Mouse (Mus musculus): Measurements from ENCODE around the gene Kirrel3. TPM values are rescaled to one million over a fixed set of nuclear protein-coding genes. Genes with fewer than 3 reads are reported as not detected.

Gene Kirrel3
- polyA plus RNA-seq, 1 experiment from 2014 or later, result 44.4 TPM

DNA sequence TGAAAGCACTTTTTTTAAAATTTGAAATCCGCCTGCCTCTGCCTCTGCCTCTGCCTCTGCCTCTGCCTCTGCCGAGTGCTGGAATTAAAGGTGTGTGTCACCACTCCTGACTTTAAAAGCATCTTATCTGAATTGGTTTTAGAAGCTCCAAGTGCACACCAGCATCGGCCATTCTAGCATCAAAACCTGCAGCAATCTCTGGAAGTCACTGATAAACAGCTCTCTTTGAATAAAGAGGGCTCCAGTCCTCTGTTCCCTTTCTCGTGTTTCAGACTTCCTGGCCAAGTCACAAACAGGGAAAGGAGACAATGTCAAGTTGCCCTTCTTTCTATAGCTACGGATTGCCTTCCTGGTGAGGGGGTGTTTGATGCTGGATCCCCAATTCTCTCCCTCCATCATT is 554.2 kb downstream of the Kirrel3 start:
- Histone ChIP-seq H3K27me3 (ENCODE audit: control insufficient read depth, insufficient read depth, low read length) (no peaks in the 10 kb centered on the region), H3K4me1 (ENCODE audit: control insufficient read depth, insufficient read depth, low read length) (no peaks in the 10 kb centered on the region), H3K9ac (replicated peaks; ENCODE audit: low read depth, low read length) (no peak overlapping the region), H3K4me3 (ENCODE audit: low read depth, low read length) (no peak overlapping the region), H3K27ac (ENCODE audit: low read depth, low read length) (no peak overlapping the region), H3K9me3 (ENCODE audit: control insufficient read depth, low read length) (no peaks in the 10 kb centered on the region; the same call in 1 of the 2 replicates), H3K36me3 (ENCODE audit: control insufficient read depth, insufficient read depth, low read length) (no peaks in the 10 kb centered on the region), H3K4me2 (ENCODE audit: low read depth, low read length) (no peak overlapping the region)
- WGBS, result 82% methylated on average over 5 of the region's 5 CpGs
- no peak for ATAC-seq (ENCODE audit: low read depth)

DNA sequence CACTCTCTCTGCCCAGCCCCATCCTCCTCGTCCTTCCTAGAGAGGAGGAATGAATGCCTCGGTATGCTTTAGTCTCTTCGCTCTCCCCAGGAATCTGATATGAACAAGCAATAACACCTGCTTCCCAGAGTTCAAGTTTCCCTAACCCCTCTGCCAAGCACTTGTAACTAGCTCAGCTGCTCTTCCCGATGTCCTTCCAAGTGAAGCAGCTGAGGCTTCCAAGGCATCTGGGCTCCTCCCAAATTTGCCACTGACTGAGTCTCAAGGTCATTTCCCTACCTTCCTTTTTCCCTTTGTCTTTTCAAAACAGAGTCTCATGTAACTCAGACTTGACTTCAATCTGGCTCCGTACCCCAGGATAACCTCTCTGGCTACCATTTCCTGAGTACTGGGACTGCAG is 555.8 kb downstream of the Kirrel3 start:
- no peak for ATAC-seq (ENCODE audit: low read depth)

DNA sequence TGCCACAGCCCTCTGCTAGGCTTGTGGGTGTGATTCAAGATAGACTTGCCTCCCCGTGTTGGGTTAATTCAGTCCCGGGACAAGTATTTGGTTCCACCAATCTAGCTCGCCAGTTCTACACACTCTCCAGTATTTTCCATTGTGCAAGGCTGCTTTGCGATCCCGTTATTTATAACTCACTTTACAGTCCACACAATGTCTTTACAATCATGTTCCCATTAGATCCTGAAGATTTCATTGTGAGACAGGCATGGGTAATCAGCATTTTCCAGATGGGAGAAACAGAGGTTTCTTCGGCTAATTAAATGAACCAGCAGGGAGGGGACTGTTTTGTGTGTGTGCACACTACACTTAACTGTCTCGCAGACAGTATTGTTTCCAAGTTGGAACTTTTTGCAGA is 557.9 kb downstream of the Kirrel3 start:
- Histone ChIP-seq H3K4me2 (ENCODE audit: low read depth, low read length) (no peak overlapping the region), H3K36me3 (ENCODE audit: control insufficient read depth, insufficient read depth, low read length) (no peaks in the 10 kb centered on the region), H3K27me3 (ENCODE audit: control insufficient read depth, insufficient read depth, low read length) (no peaks in the 10 kb centered on the region), H3K4me1 (ENCODE audit: control insufficient read depth, insufficient read depth, low read length) (no peaks in the 10 kb centered on the region), H3K9ac (replicated peaks; ENCODE audit: low read depth, low read length) (no peak overlapping the region), H3K4me3 (ENCODE audit: low read depth, low read length) (no peak overlapping the region), H3K9me3 (ENCODE audit: control insufficient read depth, low read length) (no peaks in the 10 kb centered on the region), H3K27ac (ENCODE audit: low read depth, low read length) (no peak overlapping the region)
- ATAC-seq (ENCODE audit: low read depth), result peak; percentile 28; the same call in 1 of the 2 replicates
- 14% methylated on average over 7 of the region's 7 CpGs for WGBS

More for the DNA sequence above, 555.8 kb downstream of the Kirrel3 start:
- 76% methylated on average over 5 of the region's 5 CpGs for WGBS
- no peaks in the 10 kb centered on the region; the same call in 1 of the 2 replicates for H3K9me3 ChIP-seq (ENCODE audit: control insufficient read depth, low read length)
- no peaks in the 10 kb centered on the region for H3K4me1 ChIP-seq (ENCODE audit: control insufficient read depth, insufficient read depth, low read length)
- H3K4me3 ChIP-seq (ENCODE audit: low read depth, low read length), result no peak overlapping the region
- no peak overlapping the region for H3K27ac ChIP-seq (ENCODE audit: low read depth, low read length)
- H3K36me3 ChIP-seq (ENCODE audit: control insufficient read depth, insufficient read depth, low read length), result no peaks in the 10 kb centered on the region
- H3K27me3 ChIP-seq (ENCODE audit: control insufficient read depth, insufficient read depth, low read length), result no peaks in the 10 kb centered on the region
- H3K9ac ChIP-seq (replicated peaks; ENCODE audit: low read depth, low read length), result no peak overlapping the region
- H3K4me2 ChIP-seq (ENCODE audit: low read depth, low read length), result no peak overlapping the region

DNA sequence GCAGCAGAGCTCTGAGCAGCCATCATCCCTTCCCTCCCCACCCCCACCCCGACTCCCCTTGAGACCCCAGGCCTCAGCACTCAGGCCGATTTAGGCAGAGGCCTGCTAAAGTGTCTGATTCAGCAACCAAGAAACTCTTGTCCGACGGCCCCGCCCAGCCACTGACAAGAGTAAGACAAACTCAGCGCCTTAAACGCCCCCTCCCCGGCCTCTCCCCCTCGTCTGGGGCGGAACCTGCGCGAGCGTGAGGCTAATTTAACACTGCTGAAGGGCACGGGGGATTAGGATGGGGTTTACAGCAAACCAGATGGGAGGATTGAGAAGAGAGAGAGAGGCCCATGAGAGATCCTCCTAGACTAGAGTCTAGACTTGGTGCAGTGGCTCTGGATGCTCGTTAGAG is 558.8 kb downstream of the Kirrel3 start:
- H3K27ac ChIP-seq (ENCODE audit: low read depth, low read length), result no peak overlapping the region
- no peak overlapping the region for H3K4me2 ChIP-seq (ENCODE audit: low read depth, low read length)
- no peaks in the 10 kb centered on the region for H3K27me3 ChIP-seq (ENCODE audit: control insufficient read depth, insufficient read depth, low read length)
- no peak overlapping the region for H3K9ac ChIP-seq (replicated peaks; ENCODE audit: low read depth, low read length)
- H3K36me3 ChIP-seq (ENCODE audit: control insufficient read depth, insufficient read depth, low read length), result no peaks in the 10 kb centered on the region
- H3K4me1 ChIP-seq (ENCODE audit: control insufficient read depth, insufficient read depth, low read length), result no peaks in the 10 kb centered on the region
- ATAC-seq (ENCODE audit: low read depth), result 0 out of 2 replicates have a peak, but pooled peaks have one; percentile 22
- no peak overlapping the region for H3K4me3 ChIP-seq (ENCODE audit: low read depth, low read length)
- H3K9me3 ChIP-seq (ENCODE audit: control insufficient read depth, low read length), result no peaks in the 10 kb centered on the region
- 10% methylated on average over 15 of the region's 15 CpGs for WGBS

DNA sequence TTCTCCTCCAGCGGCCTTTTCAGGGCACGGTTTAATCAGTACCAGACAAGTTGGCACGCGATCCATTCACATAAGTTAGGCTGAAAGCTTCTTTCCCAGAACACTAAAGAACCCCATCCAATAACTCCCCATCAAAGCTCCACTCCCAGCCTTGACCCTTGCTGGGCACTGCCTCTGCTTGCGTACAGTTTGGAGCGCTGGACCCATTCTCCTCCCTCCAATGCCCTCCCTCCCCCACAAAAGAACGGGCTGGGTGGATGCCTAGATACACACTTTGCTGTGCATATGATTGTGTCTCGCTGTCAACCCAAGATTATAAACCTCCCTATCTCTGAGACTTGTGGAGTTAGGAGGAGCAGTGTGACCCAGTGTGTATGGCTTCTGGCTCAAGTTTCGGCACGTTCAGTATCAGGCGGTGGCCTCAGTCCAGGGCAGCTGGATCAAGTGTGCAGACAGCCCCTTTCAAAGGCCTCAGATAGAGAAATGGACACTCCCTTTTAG is 559.4 kb downstream of the Kirrel3 start:
- H3K4me1 ChIP-seq (ENCODE audit: control insufficient read depth, insufficient read depth, low read length), result no peaks in the 10 kb centered on the region
- WGBS, result 57% methylated on average over 11 of the region's 11 CpGs
- H3K27ac ChIP-seq (ENCODE audit: low read depth, low read length), result no peak overlapping the region
- ATAC-seq (ENCODE audit: low read depth), result no peak
- H3K27me3 ChIP-seq (ENCODE audit: control insufficient read depth, insufficient read depth, low read length), result no peaks in the 10 kb centered on the region
- H3K4me3 ChIP-seq (ENCODE audit: low read depth, low read length), result no peak overlapping the region
- H3K36me3 ChIP-seq (ENCODE audit: control insufficient read depth, insufficient read depth, low read length), result no peaks in the 10 kb centered on the region
- H3K9me3 ChIP-seq (ENCODE audit: control insufficient read depth, low read length), result no peaks in the 10 kb centered on the region
- no peak overlapping the region for H3K9ac ChIP-seq (replicated peaks; ENCODE audit: low read depth, low read length)
- no peak overlapping the region for H3K4me2 ChIP-seq (ENCODE audit: low read depth, low read length)

DNA sequence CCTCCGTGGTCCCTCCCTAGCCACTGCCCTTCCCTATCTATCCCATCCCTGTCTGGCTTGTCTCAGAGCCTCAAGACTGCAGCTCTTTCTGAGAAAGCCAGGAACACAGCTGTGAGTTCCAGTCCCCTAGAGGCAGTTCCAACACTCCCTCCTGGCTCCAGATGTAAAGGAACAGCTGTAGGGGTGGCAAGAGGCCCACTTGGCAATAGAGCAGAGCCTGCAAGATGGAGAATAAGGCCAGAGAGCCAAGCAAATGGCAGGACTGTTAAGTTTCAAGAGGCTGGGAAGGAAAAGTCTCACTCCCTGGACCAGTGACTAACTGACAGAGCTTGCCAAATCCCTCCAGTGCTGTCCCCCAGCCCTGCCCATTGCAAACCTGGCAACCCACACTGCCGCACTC is 560.1 kb downstream of the Kirrel3 start:
- WGBS, result 83% methylated on average over 2 of the region's 2 CpGs
- Histone ChIP-seq H3K4me2 (ENCODE audit: low read depth, low read length) (no peak overlapping the region), H3K4me1 (ENCODE audit: control insufficient read depth, insufficient read depth, low read length) (no peaks in the 10 kb centered on the region), H3K27me3 (ENCODE audit: control insufficient read depth, insufficient read depth, low read length) (no peaks in the 10 kb centered on the region), H3K4me3 (ENCODE audit: low read depth, low read length) (no peak overlapping the region), H3K27ac (ENCODE audit: low read depth, low read length) (no peak overlapping the region), H3K36me3 (ENCODE audit: control insufficient read depth, insufficient read depth, low read length) (no peaks in the 10 kb centered on the region), H3K9ac (replicated peaks; ENCODE audit: low read depth, low read length) (no peak overlapping the region), H3K9me3 (ENCODE audit: control insufficient read depth, low read length) (no peaks in the 10 kb centered on the region)
- no peak for ATAC-seq (ENCODE audit: low read depth)

DNA sequence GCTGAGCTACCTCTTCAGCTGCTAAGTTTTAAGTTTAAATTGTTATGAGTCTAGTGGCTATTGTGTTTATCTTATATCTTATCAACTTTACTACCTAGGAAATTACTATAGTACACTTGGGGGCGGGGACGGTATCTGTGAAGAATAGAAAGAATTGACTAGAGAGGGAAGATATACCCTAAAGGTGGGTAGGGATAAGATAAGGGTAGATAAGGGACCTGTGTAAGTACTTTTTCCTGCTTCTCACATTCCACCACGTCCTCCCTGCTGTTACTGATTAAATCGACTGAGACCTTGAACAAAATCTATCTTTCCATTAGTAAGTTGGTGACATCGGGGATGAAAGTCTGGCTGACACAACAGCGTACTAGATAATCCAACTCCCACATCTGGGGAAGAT is 562.8 kb downstream of the Kirrel3 start:
- WGBS, result 92% methylated on average over 6 of the region's 6 CpGs

DNA sequence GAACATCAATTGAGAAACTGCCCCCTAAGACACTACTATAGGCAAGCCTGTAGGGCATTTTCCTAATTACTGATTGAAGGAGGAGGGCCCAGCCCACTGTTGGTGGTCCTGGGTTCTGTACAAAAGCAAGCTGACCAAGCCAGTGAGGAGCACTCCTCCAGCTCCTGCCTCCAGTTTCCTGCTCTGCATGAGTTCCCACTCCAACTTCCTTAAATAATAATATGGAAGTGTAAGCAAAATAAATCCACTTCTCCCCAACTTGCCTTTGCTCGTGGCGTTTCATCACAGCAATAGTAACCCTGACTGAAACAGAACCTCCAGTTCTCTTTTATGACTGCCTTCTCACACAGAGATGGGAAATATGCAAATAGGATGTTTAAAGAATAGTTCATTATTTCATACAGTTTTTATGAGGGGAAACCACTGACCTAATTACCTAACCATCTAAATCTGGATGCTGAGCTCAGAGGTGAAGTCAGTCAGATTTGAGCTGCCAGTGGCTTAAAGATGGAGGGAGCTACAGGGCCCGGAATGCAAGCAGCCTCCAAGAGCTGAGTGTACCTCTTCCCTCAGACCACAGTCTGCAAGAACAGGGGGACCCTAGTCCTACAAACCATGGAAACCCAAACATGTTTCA is 564.3 kb downstream of the Kirrel3 start:
- no peak overlapping the region for H3K4me3 ChIP-seq (ENCODE audit: low read depth, low read length)
- H3K4me1 ChIP-seq (ENCODE audit: control insufficient read depth, insufficient read depth, low read length), result no peaks in the 10 kb centered on the region
- no peaks in the 10 kb centered on the region for H3K9me3 ChIP-seq (ENCODE audit: control insufficient read depth, low read length)
- no peak for ATAC-seq (ENCODE audit: low read depth)
- WGBS, result 77% methylated on average over 3 of the region's 3 CpGs
- H3K4me2 ChIP-seq (ENCODE audit: low read depth, low read length), result no peak overlapping the region
- H3K36me3 ChIP-seq (ENCODE audit: control insufficient read depth, insufficient read depth, low read length), result no peaks in the 10 kb centered on the region
- no peak overlapping the region for H3K9ac ChIP-seq (replicated peaks; ENCODE audit: low read depth, low read length)
- H3K27me3 ChIP-seq (ENCODE audit: control insufficient read depth, insufficient read depth, low read length), result no peaks in the 10 kb centered on the region
- no peak overlapping the region for H3K27ac ChIP-seq (ENCODE audit: low read depth, low read length)

More for the DNA sequence above, 562.8 kb downstream of the Kirrel3 start:
- Histone ChIP-seq H3K9me3 (ENCODE audit: control insufficient read depth, low read length) (no peaks in the 10 kb centered on the region), H3K4me2 (ENCODE audit: low read depth, low read length) (no peak overlapping the region), H3K4me1 (ENCODE audit: control insufficient read depth, insufficient read depth, low read length) (no peaks in the 10 kb centered on the region), H3K36me3 (ENCODE audit: control insufficient read depth, insufficient read depth, low read length) (no peaks in the 10 kb centered on the region), H3K9ac (replicated peaks; ENCODE audit: low read depth, low read length) (no peak overlapping the region), H3K27me3 (ENCODE audit: control insufficient read depth, insufficient read depth, low read length) (no peaks in the 10 kb centered on the region), H3K27ac (ENCODE audit: low read depth, low read length) (no peak overlapping the region), H3K4me3 (ENCODE audit: low read depth, low read length) (no peak overlapping the region)
- ATAC-seq (ENCODE audit: low read depth), result no peak

DNA sequence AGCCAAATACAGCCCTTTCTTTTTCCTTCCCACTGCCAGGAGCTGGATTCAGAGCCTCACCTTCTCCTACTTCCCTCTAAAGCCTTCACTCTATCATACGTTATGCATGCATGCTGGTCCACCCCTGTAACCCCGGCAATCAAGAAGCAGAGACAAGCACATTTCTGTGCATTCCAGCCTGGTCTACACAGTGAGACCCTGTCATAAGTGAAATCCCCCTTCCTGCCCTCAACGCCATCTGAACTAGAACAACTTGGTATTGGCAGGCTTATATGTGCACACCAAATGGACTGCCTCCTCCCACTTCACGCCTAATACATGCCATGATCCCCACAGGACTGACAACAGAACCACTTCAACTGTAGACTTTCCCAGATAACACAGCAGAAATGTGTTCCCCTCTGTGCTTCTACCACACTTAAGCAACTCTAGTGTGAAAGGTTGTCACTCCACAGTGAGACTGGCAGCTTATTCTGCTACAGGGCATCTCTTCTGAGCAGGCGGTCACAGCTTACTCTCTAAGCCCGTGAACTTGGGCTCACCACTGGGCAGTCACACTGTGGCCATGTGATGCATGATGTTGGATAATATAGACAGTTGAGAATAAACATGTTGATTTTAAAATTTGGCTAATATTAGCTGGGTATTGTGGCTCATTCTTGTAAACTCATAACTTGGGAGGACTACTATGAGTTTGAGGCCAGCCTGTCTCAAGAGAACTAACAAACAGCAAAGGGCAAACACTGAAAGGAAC is 565.2 kb downstream of the Kirrel3 start:
- H3K27ac ChIP-seq (ENCODE audit: low read depth, low read length), result no peak overlapping the region
- H3K36me3 ChIP-seq (ENCODE audit: control insufficient read depth, insufficient read depth, low read length), result no peaks in the 10 kb centered on the region
- H3K4me3 ChIP-seq (ENCODE audit: low read depth, low read length), result no peak overlapping the region
- ATAC-seq (ENCODE audit: low read depth), result no peak
- 94% methylated on average over 6 of the region's 6 CpGs for WGBS
- H3K27me3 ChIP-seq (ENCODE audit: control insufficient read depth, insufficient read depth, low read length), result no peaks in the 10 kb centered on the region
- no peaks in the 10 kb centered on the region for H3K9me3 ChIP-seq (ENCODE audit: control insufficient read depth, low read length)
- no peak overlapping the region for H3K9ac ChIP-seq (replicated peaks; ENCODE audit: low read depth, low read length)
- no peak overlapping the region for H3K4me2 ChIP-seq (ENCODE audit: low read depth, low read length)
- no peaks in the 10 kb centered on the region for H3K4me1 ChIP-seq (ENCODE audit: control insufficient read depth, insufficient read depth, low read length)

Data from neural tube, embryonic 14.5 days (tissue).